Comparison of ENCODE assay signal across 9 mouse cellular contexts in the genomic region with DNA sequence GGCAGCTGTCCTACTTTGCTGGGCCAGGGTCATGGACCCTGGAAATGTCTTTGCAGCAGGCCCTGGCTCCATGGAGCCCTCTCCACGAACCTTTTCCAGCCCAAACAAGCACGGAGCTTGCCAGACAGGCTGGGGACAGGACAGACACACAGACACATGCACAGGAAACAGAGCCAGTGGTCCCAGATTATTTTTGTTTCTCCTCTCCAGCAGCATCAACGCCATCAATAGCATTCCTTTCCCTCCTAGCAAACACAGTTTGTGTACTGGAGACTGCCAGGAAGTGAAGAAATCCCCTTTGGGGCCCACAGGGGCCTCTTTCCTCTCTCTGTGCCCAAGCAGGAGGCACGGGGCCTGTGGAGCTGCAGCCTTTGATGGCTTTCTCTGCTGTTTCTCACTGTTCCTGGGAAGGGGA.
A peak's percentile ranks its signal among the peaks of the same experiment; 100 is the strongest.
DNase-seq lines count a peak whose midpoint lies in the region; ATAC-seq lines count a peak whose summit lies in the region.
"Had no signal": no experiment of that assay in that cellular context is flagged by ENCODE, and none has a peak within 500 bp of the region (broad histone marks: within the 10 kb centered on the region; RNA-seq: fewer than 3 reads in every experiment).

No protein-coding gene starts in this region.

- H3K9me3 ChIP-seq in kidney, embryonic 15.5 days (replicated peaks), result no peaks in the 10 kb centered on the region
- no peaks in the 10 kb centered on the region for H3K9me3 ChIP-seq in intestine, embryonic 16.5 days (ENCODE audit: control insufficient read depth, low read length)
- H3K9me3 ChIP-seq in midbrain, embryonic 13.5 days, result no peaks in the 10 kb centered on the region

- H3K4me1 ChIP-seq in kidney, embryonic 15.5 days, result peaks cover 17% of the 10 kb centered on the region
- H3K4me1 ChIP-seq in intestine, embryonic 16.5 days (ENCODE audit: control insufficient read depth, insufficient read depth, low read length), result peaks cover 7% of the 10 kb centered on the region; the same call in 1 of the 2 replicates
- H3K4me1 ChIP-seq in midbrain, embryonic 13.5 days (replicated peaks), result peaks cover 6% of the 10 kb centered on the region

- H3K36me3 ChIP-seq in kidney, embryonic 15.5 days, result no peaks in the 10 kb centered on the region
- H3K36me3 ChIP-seq in intestine, embryonic 16.5 days (ENCODE audit: control insufficient read depth, insufficient read depth, low read length), result no peaks in the 10 kb centered on the region
- H3K36me3 ChIP-seq in midbrain, embryonic 13.5 days, result no peaks in the 10 kb centered on the region

- no peak overlapping the region for H3K4me2 ChIP-seq in kidney, embryonic 15.5 days
- H3K4me2 ChIP-seq in intestine, embryonic 16.5 days (ENCODE audit: low read depth, low read length), result no peak overlapping the region
- no peak overlapping the region for H3K4me2 ChIP-seq in midbrain, embryonic 13.5 days (replicated peaks)

- H3K27ac ChIP-seq in kidney, embryonic 15.5 days, result peak overlapping the region; percentile 67
- H3K27ac ChIP-seq in intestine, embryonic 16.5 days (ENCODE audit: low read length), result peak overlapping the region; percentile 29; the same call in 1 of the 2 replicates
- peak overlapping the region; percentile 10; the same call in 1 of the 2 replicates for H3K27ac ChIP-seq in midbrain, embryonic 13.5 days

- no peak overlapping the region for H3K4me3 ChIP-seq in kidney, embryonic 15.5 days (replicated peaks)
- no peak overlapping the region for H3K4me3 ChIP-seq in intestine, embryonic 16.5 days (ENCODE audit: low read length)
- H3K4me3 ChIP-seq in midbrain, embryonic 13.5 days (replicated peaks), result no peak overlapping the region

- no peak overlapping the region for H3K9ac ChIP-seq in kidney, embryonic 15.5 days
- H3K9ac ChIP-seq in intestine, embryonic 16.5 days (ENCODE audit: low read depth, low read length), result no peak overlapping the region
- no peak overlapping the region for H3K9ac ChIP-seq in midbrain, embryonic 13.5 days (replicated peaks)

- no peaks in the 10 kb centered on the region for H3K27me3 ChIP-seq in kidney, embryonic 15.5 days
- no peaks in the 10 kb centered on the region for H3K27me3 ChIP-seq in intestine, embryonic 16.5 days (replicated peaks; ENCODE audit: control insufficient read depth, insufficient read depth, low read length)
- H3K27me3 ChIP-seq in midbrain, embryonic 13.5 days, result no peaks in the 10 kb centered on the region
- H3K27me3 ChIP-seq: Patski had no signal

- DNase-seq in kidney, adult 11 months, result no peak
- DNase-seq in embryo, embryonic 10 days (ENCODE audit: low spot score), result peak; percentile 42
- peak; percentile 65 to 85 for DNase-seq in heart, adult 18-20 months
- no peak for DNase-seq in urinary bladder, postnatal 25 days (ENCODE audit: low spot score)

- WGBS in kidney, embryonic 15.5 days, result 14% methylated on average over 4 of the region's 4 CpGs
- 11% methylated on average over 4 of the region's 4 CpGs for WGBS in intestine, embryonic 16.5 days
- 16% methylated on average over 4 of the region's 4 CpGs for WGBS in midbrain, embryonic 13.5 days

- ATAC-seq in kidney, embryonic 15.5 days (replicated peaks; ENCODE audit: low FRiP score), result 0 out of 2 replicates have a peak, but pooled peaks have one; percentile 36
- no peak for ATAC-seq in intestine, embryonic 16.5 days
- ATAC-seq in midbrain, embryonic 13.5 days, result peak; percentile 27; the same call in 1 of the 2 replicates
- ATAC-seq in megakaryocyte-erythroid progenitor cell, adult 5-6 weeks (replicated peaks; ENCODE audit: low FRiP score, low TSS enrichment, poor library complexity, severe bottlenecking), result no peak
- ATAC-seq: Patski had no signal

Comparison
In these comparisons a context has a peak if more than half of its experiments do, and no peak if none do; other contexts are left out.
1. ATAC-seq: peak in kidney, embryonic 15.5 days (single experiment) and midbrain, embryonic 13.5 days (single experiment); none in intestine, embryonic 16.5 days (single experiment) and megakaryocyte-erythroid progenitor cell, adult 5-6 weeks (single experiment).
2. H3K27ac ChIP-seq: peak in every context shown above with its lines; median percentile 67 in kidney, embryonic 15.5 days; 29 in intestine, embryonic 16.5 days; 10 in midbrain, embryonic 13.5 days.
3. DNase-seq: peak in embryo, embryonic 10 days (single experiment) and heart, adult 18-20 months (2 of 2); none in kidney, adult 11 months (single experiment) and urinary bladder, postnatal 25 days (single experiment).